Mouse (Mus musculus): Measurements from ENCODE around the gene 4930519P11Rik. TPM values are rescaled to one million over a fixed set of nuclear protein-coding genes. Genes with fewer than 3 reads are reported as not detected.

Gene 4930519P11Rik
- polyA plus RNA-seq, 1 experiment from 2014 or later, result 0.65 TPM

DNA sequence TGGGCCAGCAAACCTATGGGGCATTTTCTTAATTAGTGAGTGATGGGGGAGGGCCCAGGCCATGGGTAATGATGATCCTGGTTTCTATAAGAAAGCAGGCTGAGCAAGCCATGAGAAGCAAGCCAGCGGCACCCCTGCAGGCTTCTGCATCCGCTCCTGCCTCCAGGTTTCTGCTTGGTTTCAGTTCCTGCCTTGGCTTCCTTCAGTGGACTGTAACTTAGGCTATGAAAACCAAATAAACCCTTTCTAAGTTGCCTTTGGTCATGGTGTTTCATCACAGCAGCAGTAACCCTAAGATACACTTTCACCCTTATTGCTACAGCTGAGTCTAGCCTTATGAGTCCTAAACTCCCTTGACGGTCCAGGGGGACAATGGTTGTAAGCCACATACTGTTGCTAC lies 15.8 kb downstream of the 4930519P11Rik start:
- H3K9ac ChIP-seq (ENCODE audit: low read length), result no peak overlapping the region
- no peak overlapping the region for H3K4me3 ChIP-seq (ENCODE audit: low read depth, low read length)
- no peaks in the 10 kb centered on the region for H3K27me3 ChIP-seq (replicated peaks; ENCODE audit: control insufficient read depth, insufficient read depth, low read length)
- H3K27ac ChIP-seq (ENCODE audit: low read depth, low read length), result no peak overlapping the region
- ATAC-seq, result no peak
- peaks cover 3% of the 10 kb centered on the region; the same call in 1 of the 2 replicates for H3K9me3 ChIP-seq (replicated peaks; ENCODE audit: control insufficient read depth, low read length)
- 88% methylated on average over 3 of the region's 3 CpGs for WGBS
- H3K36me3 ChIP-seq (ENCODE audit: control insufficient read depth, insufficient read depth, low read length), result no peaks in the 10 kb centered on the region
- DNase-seq (ENCODE audit: low spot score), result no peak
- no peak overlapping the region for H3K4me2 ChIP-seq (ENCODE audit: low read length)
- no peaks in the 10 kb centered on the region for H3K4me1 ChIP-seq (ENCODE audit: control insufficient read depth, insufficient read depth, low read length)

DNA sequence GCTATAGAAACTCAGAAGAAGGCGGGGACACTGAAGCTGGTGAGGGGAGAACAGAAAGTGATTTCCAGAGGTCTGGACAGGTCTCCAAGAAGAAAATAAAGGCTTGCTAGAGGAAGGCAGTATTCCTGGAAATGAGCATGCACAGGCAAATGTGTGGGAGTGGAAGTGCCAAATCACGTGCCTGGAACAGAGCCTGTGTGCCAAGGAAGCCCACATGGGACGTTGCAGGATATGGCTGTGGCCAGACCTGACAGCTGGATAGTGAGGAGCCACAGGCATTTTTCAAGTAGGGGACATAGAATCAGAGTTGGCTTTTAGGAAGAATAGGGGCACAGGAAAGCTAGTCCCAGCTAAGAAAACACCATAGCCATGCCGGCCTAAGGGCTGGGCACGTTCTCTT lies 17.5 kb downstream of the 4930519P11Rik start:
- DNase-seq (ENCODE audit: low spot score) (peak; percentile 44), ATAC-seq (no peak)
- Histone ChIP-seq H3K27ac (ENCODE audit: low read depth, low read length) (no peak overlapping the region), H3K4me2 (ENCODE audit: low read length) (no peak overlapping the region), H3K27me3 (replicated peaks; ENCODE audit: control insufficient read depth, insufficient read depth, low read length) (no peaks in the 10 kb centered on the region), H3K36me3 (ENCODE audit: control insufficient read depth, insufficient read depth, low read length) (no peaks in the 10 kb centered on the region), H3K9me3 (replicated peaks; ENCODE audit: control insufficient read depth, low read length) (peaks cover 3% of the 10 kb centered on the region; the same call in 1 of the 2 replicates), H3K4me3 (ENCODE audit: low read depth, low read length) (no peak overlapping the region), H3K4me1 (ENCODE audit: control insufficient read depth, insufficient read depth, low read length) (no peaks in the 10 kb centered on the region), H3K9ac (ENCODE audit: low read length) (no peak overlapping the region)
- WGBS, result 83% methylated on average over 5 of the region's 5 CpGs

DNA sequence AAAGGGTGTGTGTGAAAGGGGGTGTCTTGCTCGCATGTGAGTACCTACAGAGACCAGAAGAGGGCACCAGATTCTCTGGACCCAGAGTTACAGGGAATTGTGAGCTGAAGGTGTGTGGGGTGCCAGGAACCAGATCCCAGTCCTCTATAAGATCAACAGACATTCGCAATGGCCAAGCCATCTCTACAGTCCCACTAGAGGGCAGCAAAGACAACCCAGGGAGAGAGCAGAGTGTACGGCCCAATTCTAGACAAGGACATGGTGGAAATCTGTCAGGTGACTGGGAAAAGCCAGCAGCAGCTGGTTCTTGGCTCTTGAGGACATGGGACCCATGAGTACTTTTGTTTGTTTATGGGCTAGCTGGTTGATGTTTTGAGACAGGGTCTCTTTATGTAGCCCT lies 20.2 kb downstream of the 4930519P11Rik start:
- H3K27me3 ChIP-seq (replicated peaks; ENCODE audit: control insufficient read depth, insufficient read depth, low read length), result no peaks in the 10 kb centered on the region
- no peak overlapping the region for H3K27ac ChIP-seq (ENCODE audit: low read depth, low read length)
- H3K36me3 ChIP-seq (ENCODE audit: control insufficient read depth, insufficient read depth, low read length), result no peaks in the 10 kb centered on the region
- H3K9ac ChIP-seq (ENCODE audit: low read length), result no peak overlapping the region
- peak; percentile 46 for DNase-seq (ENCODE audit: low spot score)
- WGBS, result 70% methylated on average over 3 of the region's 3 CpGs
- peaks cover 3% of the 10 kb centered on the region; the same call in 1 of the 2 replicates for H3K9me3 ChIP-seq (replicated peaks; ENCODE audit: control insufficient read depth, low read length)
- H3K4me2 ChIP-seq (ENCODE audit: low read length), result no peak overlapping the region
- no peak for ATAC-seq
- no peak overlapping the region for H3K4me3 ChIP-seq (ENCODE audit: low read depth, low read length)
- no peaks in the 10 kb centered on the region for H3K4me1 ChIP-seq (ENCODE audit: control insufficient read depth, insufficient read depth, low read length)

GRCm38 (mm10) chr2:154591239-154591638 lies 22.0 kb downstream of the 4930519P11Rik start:
- H3K36me3 ChIP-seq (ENCODE audit: control insufficient read depth, insufficient read depth, low read length), result no peaks in the 10 kb centered on the region

DNA sequence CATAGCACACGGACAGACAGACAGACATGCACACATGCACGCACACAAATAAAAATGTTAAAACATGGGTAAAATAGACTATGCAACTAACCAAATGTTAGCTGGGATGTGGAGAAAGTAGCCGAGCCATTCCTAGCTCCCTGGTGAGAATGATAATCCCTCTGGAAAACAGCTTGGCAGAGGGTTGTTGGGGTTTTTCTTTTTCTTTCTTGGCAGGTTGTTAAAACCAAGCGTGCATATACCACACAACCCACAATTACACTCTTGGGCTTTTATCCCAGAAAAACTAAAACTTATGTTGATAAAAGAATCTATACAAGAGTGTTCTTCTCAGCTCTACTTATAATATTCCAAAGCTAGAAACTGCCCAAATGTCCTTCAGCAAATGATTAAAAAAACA lies 24.2 kb downstream of the 4930519P11Rik start:
- peaks cover 18% of the 10 kb centered on the region for H3K4me1 ChIP-seq (ENCODE audit: control insufficient read depth, insufficient read depth, low read length)
- no peak overlapping the region for H3K4me2 ChIP-seq (ENCODE audit: low read length)
- H3K9me3 ChIP-seq (replicated peaks; ENCODE audit: control insufficient read depth, low read length), result peaks cover 3% of the 10 kb centered on the region; the same call in 1 of the 2 replicates
- no peaks in the 10 kb centered on the region for H3K27me3 ChIP-seq (replicated peaks; ENCODE audit: control insufficient read depth, insufficient read depth, low read length)
- no peak overlapping the region for H3K4me3 ChIP-seq (ENCODE audit: low read depth, low read length)
- WGBS, result 77% methylated on average over 4 of the region's 4 CpGs
- no peak for ATAC-seq
- no peak overlapping the region for H3K9ac ChIP-seq (ENCODE audit: low read length)
- H3K36me3 ChIP-seq (ENCODE audit: control insufficient read depth, insufficient read depth, low read length), result no peaks in the 10 kb centered on the region
- DNase-seq (ENCODE audit: low spot score), result no peak
- H3K27ac ChIP-seq (ENCODE audit: low read depth, low read length), result no peak overlapping the region

More at GRCm38 (mm10) chr2:154591239-154591638, 22.0 kb downstream of the 4930519P11Rik start:
- peaks cover 3% of the 10 kb centered on the region; the same call in 1 of the 2 replicates for H3K9me3 ChIP-seq (replicated peaks; ENCODE audit: control insufficient read depth, low read length)
- no peaks in the 10 kb centered on the region for H3K4me1 ChIP-seq (ENCODE audit: control insufficient read depth, insufficient read depth, low read length)
- H3K4me3 ChIP-seq (ENCODE audit: low read depth, low read length), result no peak overlapping the region
- no peak for ATAC-seq
- no peak for DNase-seq (ENCODE audit: low spot score)
- H3K27me3 ChIP-seq (replicated peaks; ENCODE audit: control insufficient read depth, insufficient read depth, low read length), result no peaks in the 10 kb centered on the region
- no peak overlapping the region for H3K27ac ChIP-seq (ENCODE audit: low read depth, low read length)
- no peak overlapping the region for H3K4me2 ChIP-seq (ENCODE audit: low read length)
- H3K9ac ChIP-seq (ENCODE audit: low read length), result no peak overlapping the region
- WGBS, result 82% methylated on average over 3 of the region's 3 CpGs

GRCm38 (mm10) chr2:154586405-154586804 lies 26.8 kb downstream of the 4930519P11Rik start:
- DNase-seq (ENCODE audit: low spot score) (peak; percentile 54), ATAC-seq (no peak)
- Histone ChIP-seq H3K4me3 (ENCODE audit: low read depth, low read length) (no peak overlapping the region), H3K27ac (ENCODE audit: low read depth, low read length) (no peak overlapping the region), H3K9me3 (replicated peaks; ENCODE audit: control insufficient read depth, low read length) (no peaks in the 10 kb centered on the region), H3K9ac (ENCODE audit: low read length) (no peak overlapping the region), H3K4me2 (ENCODE audit: low read length) (no peak overlapping the region), H3K36me3 (ENCODE audit: control insufficient read depth, insufficient read depth, low read length) (no peaks in the 10 kb centered on the region), H3K4me1 (ENCODE audit: control insufficient read depth, insufficient read depth, low read length) (peaks cover 22% of the 10 kb centered on the region), H3K27me3 (replicated peaks; ENCODE audit: control insufficient read depth, insufficient read depth, low read length) (no peaks in the 10 kb centered on the region)
- 74% methylated on average over 5 of the region's 5 CpGs for WGBS

DNA sequence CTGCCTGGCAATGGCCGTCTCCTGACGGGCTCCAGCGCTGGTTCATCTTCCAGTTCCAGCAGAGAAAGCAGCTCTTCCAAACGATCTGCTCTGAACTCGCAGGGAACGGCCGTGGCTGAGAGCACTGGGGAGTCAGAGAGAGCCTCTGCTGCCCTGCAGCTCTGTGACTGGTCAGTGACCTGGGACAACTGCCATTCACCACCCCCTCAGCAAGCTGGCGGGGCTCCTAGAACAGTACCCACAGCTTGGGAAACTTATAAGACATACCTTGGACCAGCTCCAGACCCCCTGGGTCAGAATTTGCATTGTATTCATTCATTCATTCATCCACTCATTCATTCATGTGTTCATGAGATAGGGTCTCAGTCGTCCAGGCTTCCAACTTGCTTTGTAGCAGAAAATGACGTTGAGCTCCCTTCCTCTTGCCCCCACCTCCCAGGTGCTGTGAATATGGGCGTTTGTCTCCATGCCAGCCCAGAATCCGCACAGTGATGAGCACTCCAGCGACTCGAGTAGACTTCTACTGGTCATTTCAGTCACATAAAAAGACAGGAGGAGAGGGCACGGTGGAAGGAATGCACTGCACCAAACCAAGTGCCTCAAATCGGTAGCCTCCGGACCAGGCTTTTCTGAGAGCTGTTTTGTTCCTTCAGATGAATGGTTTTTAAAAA lies 28.2 kb downstream of the 4930519P11Rik start:
- H3K27ac ChIP-seq (ENCODE audit: low read depth, low read length), result peak overlapping the region; percentile 81; the same call in 1 of the 2 replicates
- no peak for DNase-seq (ENCODE audit: low spot score)
- no peak overlapping the region for H3K9ac ChIP-seq (ENCODE audit: low read length)
- WGBS, result 48% methylated on average over 17 of the region's 17 CpGs
- no peaks in the 10 kb centered on the region for H3K27me3 ChIP-seq (replicated peaks; ENCODE audit: control insufficient read depth, insufficient read depth, low read length)
- no peaks in the 10 kb centered on the region for H3K36me3 ChIP-seq (ENCODE audit: control insufficient read depth, insufficient read depth, low read length)
- no peak overlapping the region for H3K4me3 ChIP-seq (ENCODE audit: low read depth, low read length)
- H3K9me3 ChIP-seq (replicated peaks; ENCODE audit: control insufficient read depth, low read length), result no peaks in the 10 kb centered on the region
- ATAC-seq, result no peak
- no peak overlapping the region for H3K4me2 ChIP-seq (ENCODE audit: low read length)
- H3K4me1 ChIP-seq (ENCODE audit: control insufficient read depth, insufficient read depth, low read length), result peaks cover 22% of the 10 kb centered on the region

- Histone ChIP-seq H3K4me1 (ENCODE audit: control insufficient read depth, insufficient read depth, low read length) (peaks cover 22% of the 10 kb centered on the region), H3K36me3 (ENCODE audit: control insufficient read depth, insufficient read depth, low read length) (no peaks in the 10 kb centered on the region), H3K27me3 (replicated peaks; ENCODE audit: control insufficient read depth, insufficient read depth, low read length) (no peaks in the 10 kb centered on the region), H3K4me3 (ENCODE audit: low read depth, low read length) (no peak overlapping the region), H3K9me3 (replicated peaks; ENCODE audit: control insufficient read depth, low read length) (no peaks in the 10 kb centered on the region), H3K9ac (ENCODE audit: low read length) (no peak overlapping the region), H3K27ac (ENCODE audit: low read depth, low read length) (peak overlapping the region; percentile 81), H3K4me2 (ENCODE audit: low read length) (no peak overlapping the region)
- peak; percentile 97 for ATAC-seq
- peak; percentile 93 for DNase-seq (ENCODE audit: low spot score)
- WGBS, result 53% methylated on average over 15 of the region's 15 CpGs
These were observed 29.0 kb downstream of the 4930519P11Rik start for GRCm38 (mm10) chr2:154583906-154584872.

Data from forebrain, embryonic 14.5 days (tissue).